Mouse (Mus musculus) heart, adult 8-10 months (tissue): ENCODE results near the gene Olfr1487. TPM values are rescaled to one million over a fixed set of nuclear protein-coding genes. Genes with fewer than 3 reads are reported as not detected.
"Not testable (repeated sequence)": the region's sequence is repeated elsewhere in the genome, so short reads cannot be mapped to it uniquely, and the experiment has no call there.

ENCODE experiments used
- DNase-seq: peaks from one replicate; pipeline ENCODE4 v3.0.0; 2022; ENCODE audit warnings: low spot score
- microRNA-seq: library from miRNA; unstranded; fragments of <30 nt; microRNA quantifications from one replicate; pipeline ENCODE4 v1.2.0, GENCODE M21; 2022
- total RNA-seq, 4 experiments: library from RNA; stranded (reverse); gene quantifications; 2 replicates each; pipeline ENCODE4 v1.2.4; 2022

Olfr1487 gene
- total RNA-seq = not detected

GRCm38 (mm10) chr19:13617075-13617474 lies at the start of gene Olfr1487:
Olfr1487 (plus strand) TSS chr19:13617375.
- not testable (repeated sequence) for DNase-seq

DNA sequence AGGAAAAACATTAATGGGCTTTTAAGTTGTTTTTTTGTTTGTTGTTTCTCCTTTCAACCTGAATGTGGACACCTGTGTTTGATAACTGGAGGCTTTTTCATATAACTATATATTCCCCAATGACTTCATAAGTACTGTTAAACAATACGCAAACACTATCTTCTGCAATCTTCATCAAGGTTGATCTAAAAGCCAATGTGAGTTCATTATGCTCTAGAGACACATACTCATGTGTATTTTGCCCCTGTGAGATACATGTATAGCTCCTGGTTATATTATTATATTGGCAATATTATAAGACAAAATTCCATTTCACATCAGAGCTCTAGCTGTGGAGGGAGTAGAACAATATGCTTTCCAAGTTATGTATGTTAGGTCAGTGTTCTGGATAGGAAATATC lies 34.0 kb upstream of the Olfr1487 start, which contains the start of gene Olfr1484:
Gene Olfr1484, plus strand, starts transcription at position 301 of the 400 bp plus-strand sequence.
- no peak for DNase-seq

GRCm38 (mm10) chr19:13631321-13631720 lies 14.1 kb downstream of the Olfr1487 start, which contains the start of gene Olfr1489:
Olfr1489 (plus strand) TSS chr19:13631621.
- no peak for DNase-seq

DNA sequence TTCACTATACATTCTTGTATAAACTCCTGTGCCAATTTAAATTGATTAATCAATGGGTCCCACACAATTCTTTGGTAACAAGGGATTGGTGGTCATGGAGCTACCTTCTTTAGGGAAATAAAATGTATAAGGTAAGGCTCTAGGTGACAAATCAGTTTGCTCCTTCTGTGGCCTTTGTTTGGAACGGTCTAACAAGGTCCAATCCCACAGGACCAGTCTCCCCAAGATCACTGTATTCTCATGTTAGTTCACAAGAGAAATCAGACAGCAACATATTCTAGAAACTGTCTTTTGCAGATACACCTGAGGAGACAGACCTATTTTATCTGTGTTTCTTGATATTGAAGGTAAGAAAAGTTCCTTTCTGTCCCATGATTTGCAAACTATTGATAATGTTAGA lies 33.6 kb downstream of the Olfr1487 start, which contains the start of gene Olfr1490:
Gene Olfr1490, plus strand, starts transcription at position 301 of the 400 bp plus-strand sequence.
- no peak for DNase-seq

Small RNAs within 50 kb of the gene (microRNA-seq; reads per million reads assigned to microRNA genes)
- not detected for gene Gm22323
- not detected for gene Gm23931

Other genes with a start within 250 kb of the Olfr1487 start
- not detected for gene Olfr1469, start 209.5 kb upstream of the Olfr1487 start, total RNA-seq
- not detected for gene Olfr1471, start 174.0 kb upstream of the Olfr1487 start, total RNA-seq
- gene Olfr1472, start 161.3 kb upstream of the Olfr1487 start, total RNA-seq = not detected
- gene Olfr1474, start 147.8 kb upstream of the Olfr1487 start, total RNA-seq = not detected
- not detected for gene Olfr1475, start 137.2 kb upstream of the Olfr1487 start, total RNA-seq
- not detected for gene Olfr1477, start 116.8 kb upstream of the Olfr1487 start, total RNA-seq
- gene Olfr1480, start 89.5 kb upstream of the Olfr1487 start, total RNA-seq = not detected
- not detected for gene Olfr1484, start 33.9 kb upstream of the Olfr1487 start, total RNA-seq
- gene Olfr1489, start 14.2 kb downstream of the Olfr1487 start, total RNA-seq = not detected
- not detected for gene Olfr1490, start 33.7 kb downstream of the Olfr1487 start, total RNA-seq
- not detected for gene Olfr1491, start 79.9 kb downstream of the Olfr1487 start, total RNA-seq
- gene Olfr1493-ps1, start 105.9 kb downstream of the Olfr1487 start, total RNA-seq = not detected
- gene Olfr1494, start 122.4 kb downstream of the Olfr1487 start, total RNA-seq = not detected
- not detected for gene Olfr1495, start 147.2 kb downstream of the Olfr1487 start, total RNA-seq
- not detected for gene Olfr1496, start 160.5 kb downstream of the Olfr1487 start, total RNA-seq
- gene Olfr1497, start 180.8 kb downstream of the Olfr1487 start, total RNA-seq = not detected
- gene Olfr1499, start 202.1 kb downstream of the Olfr1487 start, total RNA-seq = not detected
- gene Olfr1500, start 213.1 kb downstream of the Olfr1487 start, total RNA-seq = not detected
- gene Olfr1501, start 233.3 kb downstream of the Olfr1487 start, total RNA-seq = not detected
- gene Olfr1502, start 244.4 kb downstream of the Olfr1487 start, total RNA-seq = not detected